Mouse (Mus musculus): ENCODE measurements at regions not wholly inside any gene's neighbourhood (a gene's known extent, or its start where the extent isn't known, plus 50 kb on each side); places are given as distances from the start of the nearest gene placed in this dataset.

DNA sequence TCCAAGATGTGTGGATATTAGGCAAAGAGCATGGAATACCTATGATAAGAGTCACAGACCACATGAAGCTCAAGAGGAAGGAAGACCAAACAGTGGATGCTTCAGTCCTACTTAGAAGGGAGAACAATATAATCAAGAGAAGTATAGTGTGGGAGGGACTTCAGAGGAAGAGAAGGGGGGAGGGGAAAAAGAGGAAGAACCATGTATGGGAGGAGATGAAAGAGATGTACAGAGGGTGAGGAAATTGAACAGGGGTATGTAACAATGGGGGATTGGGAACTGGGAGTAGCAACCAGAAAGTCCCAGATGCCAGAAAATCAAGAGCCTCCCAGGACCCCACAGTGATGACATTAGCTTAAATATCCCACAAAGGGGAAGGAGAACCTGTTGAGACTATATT, 120.2 kb upstream of the Inhba start:
- ATAC-seq (ENCODE audit: insufficient read depth) (no peak), DNase-seq (ENCODE audit: low read depth in 3 of 3, low spot score in 3 of 3) (no peak)
- H3K9ac ChIP-seq (replicated peaks), result no peak overlapping the region
- no peak overlapping the region for H3K4me3 ChIP-seq (ENCODE audit: insufficient read depth in 1 of 2, low read depth in 2 of 2, low read length in 2 of 2)
- H3K4me2 ChIP-seq (ENCODE audit: low read depth), result no peak overlapping the region
- no peaks in the 10 kb centered on the region for H3K36me3 ChIP-seq (replicated peaks; ENCODE audit: control insufficient read depth, insufficient read depth, low read depth)
- no peaks in the 10 kb centered on the region for H3K4me1 ChIP-seq (replicated peaks; ENCODE audit: control insufficient read depth in 2 of 2, insufficient read depth in 2 of 2, low read length in 1 of 2)
- H3K9me3 ChIP-seq (ENCODE audit: control insufficient read depth, low read length), result no peaks in the 10 kb centered on the region
- no peak overlapping the region for H3K27ac ChIP-seq
- H3K27me3 ChIP-seq (ENCODE audit: control insufficient read depth, insufficient read depth, low read length), result no peaks in the 10 kb centered on the region
- no peak for TF ChIP-seq EP300 (IDR thresholded peaks at IDR 0.05; ENCODE audit: low read depth)
- no peak for TF ChIP-seq CTCF (IDR thresholded peaks at IDR 0.05; ENCODE audit: low read depth)

DNA sequence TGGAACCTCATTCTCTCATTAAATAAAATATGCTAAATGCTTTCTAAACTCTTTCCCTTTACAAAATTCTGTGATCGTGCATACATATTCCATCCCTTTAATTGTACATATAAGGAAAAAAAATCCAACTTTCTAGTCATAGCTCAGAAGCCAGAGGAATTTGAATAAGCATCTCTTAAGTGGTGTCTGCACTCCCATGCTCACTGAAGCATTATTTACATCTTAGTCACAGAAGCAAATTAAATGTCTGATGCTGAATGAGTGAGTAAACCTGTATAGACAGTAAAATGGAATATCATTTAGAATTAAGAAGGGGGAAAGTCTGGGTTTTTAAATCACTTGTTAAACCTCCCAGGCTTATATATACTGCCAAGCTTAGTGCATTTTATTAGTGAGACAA, 113.5 kb upstream of the Inhba start:
- no peak for DNase-seq (ENCODE audit: low read depth in 3 of 3, low spot score in 3 of 3)
- Histone ChIP-seq H3K27ac (no peak overlapping the region), H3K4me3 (ENCODE audit: insufficient read depth in 1 of 2, low read depth in 2 of 2, low read length in 2 of 2) (no peak overlapping the region), H3K9ac (replicated peaks) (no peak overlapping the region), H3K4me1 (replicated peaks; ENCODE audit: control insufficient read depth in 2 of 2, insufficient read depth in 2 of 2, low read length in 1 of 2) (no peaks in the 10 kb centered on the region), H3K36me3 (replicated peaks; ENCODE audit: control insufficient read depth, insufficient read depth, low read depth) (no peaks in the 10 kb centered on the region), H3K9me3 (ENCODE audit: control insufficient read depth, low read length) (no peaks in the 10 kb centered on the region), H3K4me2 (ENCODE audit: low read depth) (no peak overlapping the region), H3K27me3 (ENCODE audit: control insufficient read depth, insufficient read depth, low read length) (no peaks in the 10 kb centered on the region)
- TF ChIP-seq EP300 (IDR thresholded peaks at IDR 0.05; ENCODE audit: low read depth) (no peak), CTCF (IDR thresholded peaks at IDR 0.05; ENCODE audit: low read depth) (no peak)
- 68% methylated on average over 1 of the region's 1 CpGs for WGBS (ENCODE audit: insufficient replicate concordance)
- no peak for ATAC-seq (ENCODE audit: insufficient read depth)

- TF ChIP-seq CTCF (IDR thresholded peaks at IDR 0.05; ENCODE audit: low read depth) (no peak), EP300 (IDR thresholded peaks at IDR 0.05; ENCODE audit: low read depth) (no peak)
- Histone ChIP-seq H3K27ac (no peak overlapping the region), H3K4me2 (ENCODE audit: low read depth) (no peak overlapping the region), H3K9me3 (ENCODE audit: control insufficient read depth, low read length) (no peaks in the 10 kb centered on the region), H3K27me3 (ENCODE audit: control insufficient read depth, insufficient read depth, low read length) (no peaks in the 10 kb centered on the region), H3K9ac (replicated peaks) (no peak overlapping the region), H3K36me3 (replicated peaks; ENCODE audit: control insufficient read depth, insufficient read depth, low read depth) (no peaks in the 10 kb centered on the region), H3K4me1 (replicated peaks; ENCODE audit: control insufficient read depth in 2 of 2, insufficient read depth in 2 of 2, low read length in 1 of 2) (no peaks in the 10 kb centered on the region), H3K4me3 (ENCODE audit: insufficient read depth in 1 of 2, low read depth in 2 of 2, low read length in 2 of 2) (no peak overlapping the region)
- WGBS (ENCODE audit: insufficient replicate concordance), result 42% methylated on average over 7 of the region's 7 CpGs
- no peak for DNase-seq (ENCODE audit: low read depth in 3 of 3, low spot score in 3 of 3)
- ATAC-seq (ENCODE audit: insufficient read depth), result no peak
These were observed 109.7 kb upstream of the Inhba start for GRCm38 (mm10) chr13:15901710-15902675.

- Histone ChIP-seq H3K36me3 (replicated peaks; ENCODE audit: control insufficient read depth, insufficient read depth, low read depth) (no peaks in the 10 kb centered on the region), H3K9me3 (ENCODE audit: control insufficient read depth, low read length) (no peaks in the 10 kb centered on the region), H3K4me3 (ENCODE audit: insufficient read depth in 1 of 2, low read depth in 2 of 2, low read length in 2 of 2) (no peak overlapping the region), H3K9ac (replicated peaks) (no peak overlapping the region), H3K4me2 (ENCODE audit: low read depth) (no peak overlapping the region), H3K27me3 (ENCODE audit: control insufficient read depth, insufficient read depth, low read length) (no peaks in the 10 kb centered on the region), H3K27ac (no peak overlapping the region), H3K4me1 (replicated peaks; ENCODE audit: control insufficient read depth in 2 of 2, insufficient read depth in 2 of 2, low read length in 1 of 2) (no peaks in the 10 kb centered on the region)
- no peak for TF ChIP-seq CTCF (IDR thresholded peaks at IDR 0.05; ENCODE audit: low read depth)
- no peak for TF ChIP-seq EP300 (IDR thresholded peaks at IDR 0.05; ENCODE audit: low read depth)
- ATAC-seq (ENCODE audit: insufficient read depth) (no peak), DNase-seq (ENCODE audit: low read depth in 3 of 3, low spot score in 3 of 3) (no peak)
- WGBS (ENCODE audit: insufficient replicate concordance), result 21% methylated on average over 1 of the region's 1 CpGs
These were observed 103.8 kb upstream of the Inhba start for GRCm38 (mm10) chr13:15907806-15908205.

DNA sequence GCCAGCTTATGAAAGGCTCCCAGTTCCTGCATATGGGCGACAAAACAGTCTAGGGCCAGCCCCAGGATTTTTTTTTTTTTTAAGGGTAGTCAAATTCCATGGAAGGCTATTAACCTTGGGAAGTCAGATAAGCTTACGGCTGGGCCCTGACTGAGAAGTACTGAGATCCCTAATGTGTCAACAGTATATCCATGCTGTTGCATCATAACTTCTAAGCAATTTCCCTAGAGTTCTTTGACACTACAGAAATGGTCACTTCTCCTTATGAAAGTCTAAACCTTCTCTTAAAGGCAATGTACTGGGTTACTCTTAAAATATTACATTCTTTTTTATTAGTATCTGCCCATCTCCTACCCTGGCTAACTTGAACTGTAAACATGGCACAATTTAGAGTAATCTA, 101.1 kb upstream of the Inhba start:
- H3K27ac ChIP-seq, result no peak overlapping the region
- 49% methylated on average over 2 of the region's 2 CpGs for WGBS (ENCODE audit: insufficient replicate concordance)

More for the DNA sequence above, 101.1 kb upstream of the Inhba start:
- no peak overlapping the region for H3K9ac ChIP-seq (replicated peaks)
- TF ChIP-seq EP300 (IDR thresholded peaks at IDR 0.05; ENCODE audit: low read depth) (no peak), CTCF (IDR thresholded peaks at IDR 0.05; ENCODE audit: low read depth) (no peak)
- DNase-seq (ENCODE audit: low read depth in 3 of 3, low spot score in 3 of 3), result no peak
- H3K4me3 ChIP-seq (ENCODE audit: insufficient read depth in 1 of 2, low read depth in 2 of 2, low read length in 2 of 2), result no peak overlapping the region
- no peaks in the 10 kb centered on the region for H3K36me3 ChIP-seq (replicated peaks; ENCODE audit: control insufficient read depth, insufficient read depth, low read depth)
- H3K4me2 ChIP-seq (ENCODE audit: low read depth), result no peak overlapping the region
- no peaks in the 10 kb centered on the region for H3K4me1 ChIP-seq (replicated peaks; ENCODE audit: control insufficient read depth in 2 of 2, insufficient read depth in 2 of 2, low read length in 1 of 2)
- H3K27me3 ChIP-seq (ENCODE audit: control insufficient read depth, insufficient read depth, low read length), result no peaks in the 10 kb centered on the region
- ATAC-seq (ENCODE audit: insufficient read depth), result no peak
- no peaks in the 10 kb centered on the region for H3K9me3 ChIP-seq (ENCODE audit: control insufficient read depth, low read length)

Data from liver, embryonic 14.5 days (tissue).